Mouse (Mus musculus) stomach, postnatal 0 days (tissue): ENCODE measurements around the gene Vcl.

Source experiments
- CTCF ChIP-seq: IDR thresholded peaks from 2 replicates; pipeline ENCODE4 v1.5.1; 2016; ENCODE audit warnings: antibody characterized with exemption, low read depth, mild to moderate bottlenecking, moderate library complexity
- EP300 ChIP-seq: optimal IDR thresholded peaks from 2 replicates; pipeline ENCODE3; 2016; ENCODE audit warnings: antibody characterized with exemption

DNA sequence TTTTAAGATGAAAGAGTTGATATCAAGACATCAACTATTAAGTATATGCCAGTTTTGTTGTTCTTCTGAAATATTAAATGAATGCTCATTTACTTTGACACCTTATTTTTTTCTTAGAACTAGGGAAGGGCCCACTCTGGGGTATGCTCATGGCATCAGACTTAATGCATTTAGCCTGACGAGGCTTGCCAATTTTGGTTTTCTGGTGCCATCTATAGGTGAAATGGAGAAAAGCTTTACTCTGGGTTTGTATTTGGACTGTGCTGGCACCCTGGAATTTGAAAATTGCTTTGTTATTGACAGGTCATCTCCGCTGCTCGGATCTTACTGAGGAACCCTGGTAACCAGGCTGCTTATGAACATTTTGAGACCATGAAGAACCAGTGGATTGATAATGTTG is 89.8 kb downstream of the Vcl start:
- TF ChIP-seq EP300 = no peak
- peak; percentile 68 for TF ChIP-seq CTCF
